Mouse (Mus musculus): ENCODE results near the gene 4930432K21Rik. TPM values are rescaled to one million over a fixed set of nuclear protein-coding genes. Genes with fewer than 3 reads are reported as not detected.
A peak's percentile ranks its signal among the peaks of the same experiment; 100 is the strongest.

The 4930432K21Rik gene
- polyA plus RNA-seq, 1 experiment from 2014 or later: 1.7 TPM

DNA sequence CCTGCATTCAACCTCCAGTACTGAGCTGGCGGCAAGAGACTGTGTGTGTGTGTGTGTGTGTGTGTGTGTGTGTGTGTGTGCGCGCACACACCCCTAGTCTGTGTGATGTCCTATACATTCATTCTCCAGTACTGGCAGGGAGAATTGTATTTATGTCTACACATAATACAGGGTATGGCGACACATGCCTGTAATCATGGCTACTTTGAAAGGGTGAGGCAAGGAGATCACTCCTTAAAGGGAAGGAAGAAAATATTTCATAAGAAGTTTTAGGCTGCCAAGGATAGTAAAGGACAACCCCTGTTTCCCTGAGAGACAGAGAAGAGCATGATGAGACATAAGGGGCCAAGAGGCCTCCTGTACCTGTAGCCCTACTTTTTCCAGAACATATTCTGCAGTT is 9.8 kb downstream of the 4930432K21Rik start:
- ATAC-seq (ENCODE audit: borderline replicate concordance, extremely low read depth, low FRiP score, low TSS enrichment): no peak
- 87% methylated on average over 4 of the region's 4 CpGs for WGBS

DNA sequence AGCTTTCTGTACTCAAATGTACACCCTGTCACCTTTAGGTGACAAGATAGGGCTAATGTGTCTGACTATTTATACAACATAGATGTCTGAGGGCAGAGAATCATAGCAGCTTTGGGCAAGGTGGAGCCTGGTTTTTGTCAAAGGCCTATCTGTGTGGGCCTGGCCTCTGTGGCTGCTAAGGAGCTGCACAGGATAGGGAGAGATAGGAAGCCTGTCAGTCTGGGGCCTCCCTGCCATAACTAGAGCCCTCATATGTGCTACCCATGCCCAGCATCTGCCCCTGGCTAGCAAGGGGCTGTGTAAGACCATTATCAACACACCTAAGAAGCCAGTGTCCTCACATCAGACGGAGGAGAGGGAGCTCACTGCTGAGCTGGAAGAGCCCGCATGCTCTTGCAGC is 19.9 kb downstream of the 4930432K21Rik start:
- no peak for ATAC-seq (ENCODE audit: borderline replicate concordance, extremely low read depth, low FRiP score, low TSS enrichment)
- Histone ChIP-seq H3K4me3 (no peak overlapping the region), H3K4me1 (no peaks in the 10 kb centered on the region), H3K27ac (no peak overlapping the region), H3K4me2 (no peak overlapping the region), H3K27me3 (no peaks in the 10 kb centered on the region), H3K36me3 (peaks cover 19% of the 10 kb centered on the region), H3K9ac (no peak overlapping the region), H3K9me3 (no peaks in the 10 kb centered on the region)
- 88% methylated on average over 2 of the region's 2 CpGs for WGBS

More for the DNA sequence above, 9.8 kb downstream of the 4930432K21Rik start:
- Histone ChIP-seq H3K27me3 (no peaks in the 10 kb centered on the region), H3K4me2 (no peak overlapping the region), H3K9me3 (no peaks in the 10 kb centered on the region), H3K9ac (no peak overlapping the region), H3K4me3 (no peak overlapping the region), H3K27ac (no peak overlapping the region), H3K36me3 (no peaks in the 10 kb centered on the region), H3K4me1 (no peaks in the 10 kb centered on the region)

DNA sequence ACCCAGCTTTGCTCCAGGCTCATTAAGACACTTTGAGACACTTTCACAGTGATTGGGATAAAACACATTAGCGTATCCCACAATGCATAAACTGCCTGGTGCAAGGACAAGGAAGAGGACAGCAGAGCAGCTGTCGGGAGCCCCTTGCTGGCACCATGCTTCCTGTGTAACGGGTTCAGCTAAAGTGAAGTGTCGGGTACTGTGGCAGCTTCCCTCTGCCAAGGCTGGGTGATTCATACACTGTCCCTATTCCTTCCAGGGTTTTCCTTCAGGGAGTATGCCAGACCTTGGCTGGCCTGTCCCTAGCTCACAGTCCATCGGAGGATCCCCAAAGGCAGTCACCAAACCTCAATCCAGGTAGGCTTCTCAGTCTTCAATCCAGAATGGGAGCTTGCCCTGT is 22.3 kb downstream of the 4930432K21Rik start:
- no peak overlapping the region for H3K9ac ChIP-seq
- H3K27me3 ChIP-seq: no peaks in the 10 kb centered on the region
- WGBS: 86% methylated on average over 5 of the region's 5 CpGs
- ATAC-seq (ENCODE audit: borderline replicate concordance, extremely low read depth, low FRiP score, low TSS enrichment): no peak
- H3K27ac ChIP-seq: no peak overlapping the region
- H3K4me2 ChIP-seq: no peak overlapping the region
- no peaks in the 10 kb centered on the region for H3K9me3 ChIP-seq
- H3K36me3 ChIP-seq: peaks cover 36% of the 10 kb centered on the region
- no peaks in the 10 kb centered on the region for H3K4me1 ChIP-seq
- no peak overlapping the region for H3K4me3 ChIP-seq

DNA sequence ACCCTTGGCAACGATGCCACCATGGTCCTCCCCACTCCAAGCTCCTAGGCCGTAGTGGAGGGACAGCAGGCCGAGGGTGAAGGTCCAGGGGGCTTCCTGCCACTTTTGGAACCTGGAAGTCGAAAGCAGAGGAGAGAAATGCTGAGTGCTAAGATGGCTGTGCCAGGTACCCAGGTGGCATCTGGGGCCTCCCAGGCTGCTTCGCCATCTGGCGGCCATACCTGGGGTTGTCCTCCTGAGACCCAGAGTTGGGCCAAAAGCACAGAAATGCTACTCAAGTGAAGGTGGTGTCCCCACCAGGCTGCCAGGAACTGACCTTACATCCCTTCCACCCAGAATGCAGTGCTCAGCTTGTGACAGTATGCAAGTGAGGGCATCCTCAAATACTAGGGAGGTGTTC is 26.0 kb downstream of the 4930432K21Rik start:
- no peak for ATAC-seq (ENCODE audit: borderline replicate concordance, extremely low read depth, low FRiP score, low TSS enrichment)
- Histone ChIP-seq H3K36me3 (peaks cover 45% of the 10 kb centered on the region), H3K9me3 (no peaks in the 10 kb centered on the region), H3K4me3 (no peak overlapping the region), H3K27me3 (no peaks in the 10 kb centered on the region), H3K4me1 (0 out of 2 replicates have a peak, but pooled peaks cover 8% of the 10 kb centered on the region), H3K27ac (no peak overlapping the region), H3K4me2 (no peak overlapping the region), H3K9ac (no peak overlapping the region)
- WGBS: 79% methylated on average over 6 of the region's 6 CpGs

DNA sequence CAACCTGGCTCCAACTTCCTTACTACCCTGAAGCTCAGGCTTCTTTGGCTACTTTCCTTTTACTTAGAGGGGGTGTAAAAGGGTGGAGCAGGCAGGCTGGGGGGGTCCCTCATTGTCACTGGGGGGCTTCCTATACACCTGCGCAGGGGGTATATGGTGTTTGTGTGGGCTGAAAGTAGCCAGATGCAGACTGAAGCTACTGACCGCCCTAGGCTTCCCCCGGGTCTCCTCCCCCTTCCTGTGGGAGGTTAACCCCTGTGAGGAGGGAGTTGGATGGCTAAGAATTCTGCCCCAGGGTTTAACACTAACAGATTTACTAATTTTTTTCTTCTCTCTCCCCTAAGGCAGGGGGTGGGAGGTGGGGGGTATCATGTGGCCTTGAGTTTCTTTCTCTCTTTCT is 28.7 kb downstream of the 4930432K21Rik start:
- Histone ChIP-seq H3K4me2 (no peak overlapping the region), H3K27me3 (no peaks in the 10 kb centered on the region), H3K9me3 (no peaks in the 10 kb centered on the region), H3K4me3 (no peak overlapping the region), H3K36me3 (peaks cover 36% of the 10 kb centered on the region), H3K9ac (0 out of 2 replicates have a peak overlapping the region, but pooled peaks have one; percentile 12), H3K4me1 (peaks cover 34% of the 10 kb centered on the region), H3K27ac (no peak overlapping the region)
- ATAC-seq (ENCODE audit: borderline replicate concordance, extremely low read depth, low FRiP score, low TSS enrichment): no peak
- 29% methylated on average over 3 of the region's 3 CpGs for WGBS

DNA sequence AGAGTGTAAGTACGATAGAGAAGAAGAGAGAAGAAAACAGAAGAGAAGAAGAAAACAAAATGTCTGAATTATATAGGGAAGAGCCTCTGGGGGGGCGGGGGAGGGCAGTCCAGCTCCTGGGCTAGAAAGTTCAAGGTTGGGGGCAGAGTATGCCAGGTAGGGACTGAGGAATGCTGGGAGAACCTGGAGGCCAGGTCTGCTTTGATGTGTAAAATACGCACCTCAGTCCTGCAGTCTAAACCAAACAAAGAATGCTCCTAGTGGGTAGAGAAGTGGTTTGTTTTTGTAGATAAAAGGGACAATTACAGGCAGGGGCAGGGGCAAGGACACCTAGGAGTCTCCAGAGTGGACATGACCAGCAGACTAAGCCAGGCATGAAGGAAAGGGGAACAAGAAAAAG is 29.6 kb downstream of the 4930432K21Rik start:
- WGBS: 63% methylated on average over 3 of the region's 3 CpGs
- no peak overlapping the region for H3K4me3 ChIP-seq
- H3K27ac ChIP-seq: no peak overlapping the region
- H3K27me3 ChIP-seq: no peaks in the 10 kb centered on the region
- no peak overlapping the region for H3K9ac ChIP-seq
- no peaks in the 10 kb centered on the region for H3K9me3 ChIP-seq
- peaks cover 39% of the 10 kb centered on the region for H3K4me1 ChIP-seq
- ATAC-seq (ENCODE audit: borderline replicate concordance, extremely low read depth, low FRiP score, low TSS enrichment): no peak
- peaks cover 29% of the 10 kb centered on the region for H3K36me3 ChIP-seq
- H3K4me2 ChIP-seq: no peak overlapping the region

DNA sequence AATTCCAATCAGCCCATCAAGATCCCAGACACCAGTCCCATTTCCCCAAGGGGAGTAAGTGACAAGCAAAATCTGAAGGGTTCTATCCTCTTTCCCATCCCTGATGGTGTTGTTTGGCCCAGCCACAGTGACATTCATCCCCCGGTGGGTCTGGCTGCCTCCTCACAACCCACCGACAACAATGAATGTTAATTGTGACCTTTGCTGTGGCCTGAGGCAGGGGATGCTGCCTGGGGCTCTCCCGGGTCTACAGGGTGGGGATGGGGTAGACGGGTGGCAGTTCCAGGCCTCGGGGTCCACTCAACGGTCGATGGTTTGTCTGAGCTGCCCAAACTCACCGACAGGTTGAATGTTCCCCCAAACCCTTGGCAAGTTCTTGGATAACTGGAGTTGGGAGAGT is 30.8 kb downstream of the 4930432K21Rik start:
- no peaks in the 10 kb centered on the region for H3K9me3 ChIP-seq
- 78% methylated on average over 8 of the region's 8 CpGs for WGBS
- H3K36me3 ChIP-seq: peaks cover 17% of the 10 kb centered on the region
- H3K4me3 ChIP-seq: no peak overlapping the region
- no peak overlapping the region for H3K27ac ChIP-seq
- H3K4me1 ChIP-seq: peaks cover 47% of the 10 kb centered on the region
- ATAC-seq (ENCODE audit: borderline replicate concordance, extremely low read depth, low FRiP score, low TSS enrichment): no peak
- H3K9ac ChIP-seq: no peak overlapping the region
- H3K4me2 ChIP-seq: no peak overlapping the region
- H3K27me3 ChIP-seq: no peaks in the 10 kb centered on the region

DNA sequence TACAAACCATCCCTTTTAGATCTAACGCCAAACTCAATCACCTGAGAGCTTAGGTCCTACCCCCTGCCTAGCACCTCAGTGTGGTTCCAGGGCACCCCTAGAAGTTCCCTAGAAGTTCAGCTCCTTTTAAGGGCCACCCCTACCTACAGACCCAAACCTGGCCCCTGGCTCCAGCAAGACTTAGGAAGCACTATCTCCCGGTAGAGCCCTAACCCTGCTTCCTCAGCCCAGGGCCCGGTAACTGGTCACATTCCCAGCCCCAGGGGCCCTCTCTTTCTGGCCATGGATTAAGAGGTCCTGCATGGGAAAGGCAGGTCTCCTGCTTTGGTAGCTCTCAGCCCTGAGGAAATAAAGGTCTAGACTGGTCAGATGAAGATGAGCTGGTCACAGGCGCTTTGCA is 32.1 kb downstream of the 4930432K21Rik start:
- peak overlapping the region; percentile 23 for H3K4me3 ChIP-seq
- 19% methylated on average over 4 of the region's 4 CpGs for WGBS
- peak overlapping the region; percentile 51 for H3K4me2 ChIP-seq
- H3K27ac ChIP-seq: peak overlapping the region; percentile 31; the same call in 1 of the 2 replicates
- H3K9ac ChIP-seq: peak overlapping the region; percentile 37
- peaks cover 57% of the 10 kb centered on the region for H3K4me1 ChIP-seq
- no peaks in the 10 kb centered on the region for H3K9me3 ChIP-seq
- ATAC-seq (ENCODE audit: borderline replicate concordance, extremely low read depth, low FRiP score, low TSS enrichment): no peak
- peaks cover 10% of the 10 kb centered on the region; the same call in 1 of the 2 replicates for H3K36me3 ChIP-seq
- no peaks in the 10 kb centered on the region for H3K27me3 ChIP-seq

DNA sequence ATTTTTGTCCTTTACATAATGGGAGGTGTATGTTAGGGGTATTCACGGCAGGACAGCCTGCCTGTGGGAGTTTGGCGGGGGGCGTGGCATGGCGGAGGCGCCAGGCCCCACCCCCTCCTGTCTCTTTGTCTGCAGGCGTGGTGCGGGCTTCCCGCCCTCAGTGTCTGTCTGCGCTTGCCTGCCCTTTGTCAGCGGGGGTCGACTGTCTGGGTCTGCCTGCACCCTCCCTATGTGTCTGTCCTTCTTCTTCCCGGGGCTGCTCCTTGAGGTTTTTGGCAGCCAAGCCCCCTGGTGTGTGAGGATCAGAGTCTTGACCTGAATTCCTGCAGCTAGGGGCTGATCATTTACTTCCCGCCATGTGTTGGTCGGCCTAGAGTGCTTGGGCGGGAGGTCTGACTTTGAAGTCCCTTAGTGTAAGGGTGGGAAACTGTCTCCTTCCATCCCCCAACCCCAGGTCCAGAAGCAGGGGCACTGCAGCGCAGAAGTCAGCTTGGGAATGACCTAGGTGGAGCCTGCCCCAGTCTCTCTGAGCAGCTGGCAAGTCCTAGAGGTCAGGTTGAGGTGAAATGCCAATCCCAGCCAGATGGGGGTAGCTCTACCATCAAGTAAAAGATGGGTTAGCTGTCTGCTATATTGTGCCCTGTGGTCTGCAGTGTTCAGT is 32.8 kb downstream of the 4930432K21Rik start:
- WGBS: 3% methylated on average over 16 of the region's 16 CpGs
- Histone ChIP-seq H3K36me3 (peaks cover 9% of the 10 kb centered on the region; the same call in 1 of the 2 replicates), H3K9ac (peak overlapping the region; percentile 37), H3K9me3 (no peaks in the 10 kb centered on the region), H3K4me2 (peak overlapping the region; percentile 51), H3K27me3 (no peaks in the 10 kb centered on the region), H3K4me1 (peaks cover 58% of the 10 kb centered on the region), H3K4me3 (peak overlapping the region; percentile 23), H3K27ac (peak overlapping the region; percentile 56)
- ATAC-seq (ENCODE audit: borderline replicate concordance, extremely low read depth, low FRiP score, low TSS enrichment): peak; percentile 63

DNA sequence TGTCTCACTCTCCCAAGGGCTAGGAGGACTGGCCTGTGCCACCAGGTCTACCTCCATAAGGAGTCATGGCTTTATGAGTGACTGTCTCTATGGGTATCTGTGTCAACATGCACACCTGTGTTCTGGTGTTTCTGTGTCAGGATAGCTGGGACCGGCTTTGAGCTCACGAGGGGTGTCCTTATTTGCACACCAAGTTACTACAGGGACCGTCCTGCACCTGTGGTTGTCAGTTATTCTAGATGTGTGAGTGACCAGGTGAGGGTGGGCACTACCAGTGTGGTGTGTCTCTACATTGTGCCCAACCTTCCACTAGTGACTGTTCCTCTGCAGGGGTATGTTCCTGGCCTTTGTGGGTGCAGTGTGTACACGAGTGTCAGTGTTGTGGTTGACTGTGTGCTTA is 35.0 kb downstream of the 4930432K21Rik start:
- Histone ChIP-seq H3K27me3 (no peaks in the 10 kb centered on the region), H3K27ac (peak overlapping the region; percentile 87), H3K9ac (peak overlapping the region; percentile 91), H3K4me2 (peak overlapping the region; percentile 88), H3K4me3 (peak overlapping the region; percentile 87), H3K9me3 (no peaks in the 10 kb centered on the region), H3K36me3 (peaks cover 9% of the 10 kb centered on the region; the same call in 1 of the 2 replicates), H3K4me1 (peaks cover 64% of the 10 kb centered on the region)
- 36% methylated on average over 4 of the region's 4 CpGs for WGBS
- ATAC-seq (ENCODE audit: borderline replicate concordance, extremely low read depth, low FRiP score, low TSS enrichment): no peak

DNA sequence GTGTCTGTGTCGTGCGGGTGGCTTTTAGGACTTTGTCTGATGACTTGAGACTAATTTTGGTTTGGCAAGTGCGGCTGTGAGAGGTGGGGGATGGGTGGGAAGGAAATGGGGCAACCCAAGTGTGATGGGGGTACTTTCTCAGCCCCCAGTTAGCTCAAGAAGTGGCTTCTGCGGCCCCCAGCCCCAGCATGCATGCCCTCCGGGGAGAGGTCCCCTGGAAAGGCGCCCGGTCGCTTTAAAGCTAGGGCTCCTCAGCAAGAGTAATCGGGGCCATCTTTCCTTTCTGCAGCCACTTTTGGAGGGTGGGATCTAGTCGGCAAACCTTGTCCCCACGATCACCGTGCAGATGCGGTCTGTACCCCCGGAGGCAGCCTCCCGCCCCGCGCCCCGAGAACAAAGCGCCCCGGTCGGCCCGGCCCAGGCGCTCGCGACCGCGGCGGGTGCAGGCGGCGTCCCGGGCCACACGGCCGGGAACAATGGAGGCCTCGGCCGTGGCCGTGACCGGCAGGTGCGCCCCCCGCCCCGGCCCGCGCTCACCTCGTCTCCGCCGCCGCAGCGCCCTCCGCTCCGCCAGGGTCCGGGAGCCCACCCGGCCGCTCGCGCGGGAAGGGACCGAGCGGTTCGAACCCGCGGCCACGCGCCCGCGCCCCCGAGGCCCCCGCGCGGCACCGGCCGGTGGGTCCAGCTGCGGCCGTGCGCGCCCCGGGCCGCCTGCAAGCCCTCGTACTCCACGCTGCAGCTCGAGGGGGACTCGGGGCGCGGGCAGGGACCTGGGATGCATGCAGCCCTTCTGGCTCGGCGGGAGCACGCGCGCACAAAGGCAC is 35.6 kb downstream of the 4930432K21Rik start:
- peaks cover 69% of the 10 kb centered on the region for H3K4me1 ChIP-seq
- peak overlapping the region; percentile 87 for H3K27ac ChIP-seq
- under 1% methylated on average over 65 of the region's 87 CpGs for WGBS
- peak overlapping the region; percentile 91 for H3K9ac ChIP-seq
- H3K27me3 ChIP-seq: no peaks in the 10 kb centered on the region
- H3K9me3 ChIP-seq: no peaks in the 10 kb centered on the region
- 0 out of 2 replicates have a peak, but pooled peaks cover 3% of the 10 kb centered on the region for H3K36me3 ChIP-seq
- peak overlapping the region; percentile 87 for H3K4me3 ChIP-seq
- H3K4me2 ChIP-seq: peak overlapping the region; percentile 88
- ATAC-seq (ENCODE audit: borderline replicate concordance, extremely low read depth, low FRiP score, low TSS enrichment): peak; percentile 23; the same call in 1 of the 2 replicates

Measured in lung, embryonic 15.5 days (tissue).